Mouse (Mus musculus): ENCODE measurements around the gene S100a6.
A peak's percentile ranks its signal among the peaks of the same experiment; 100 is the strongest.

GRCm38 (mm10) chr3:90644220-90644619, 31.5 kb downstream of the S100a6 start:
- peak; percentile 60 for TF ChIP-seq CTCF (IDR thresholded peaks at IDR 0.05; ENCODE audit: low read depth, low read length)
- no peak for TF ChIP-seq POLR2A (IDR thresholded peaks at IDR 0.05; ENCODE audit: borderline replicate concordance, low read depth, low read length)

Data from bone marrow macrophage, adult 2 months (primary cell).